17 mouse cellular contexts compared by ENCODE assay signal in genomic region chr19:14883707-14884421, GRCm38 (mm10).
A peak's percentile ranks its signal among the peaks of the same experiment; 100 is the strongest.
DNase-seq lines count a peak whose midpoint lies in the region; ATAC-seq lines count a peak whose summit lies in the region.
"Had no signal": no experiment of that assay in that cellular context is flagged by ENCODE, and none has a peak within 500 bp of the region (broad histone marks: within the 10 kb centered on the region; RNA-seq: fewer than 3 reads in every experiment).

No protein-coding gene starts in this region.

- no peak overlapping the region for H3K4me2 ChIP-seq in embryonic facial prominence, embryonic 14.5 days (ENCODE audit: low read depth, low read length)
- 0 out of 2 replicates have a peak overlapping the region, but pooled peaks have one; percentile 12 for H3K4me2 ChIP-seq in neural tube, embryonic 12.5 days (replicated peaks)
- H3K4me2 ChIP-seq in hindbrain, embryonic 12.5 days (replicated peaks), result no peak overlapping the region
- H3K4me2 ChIP-seq: embryonic facial prominence, embryonic 12.5 days had no signal

- no peak overlapping the region for H3K27ac ChIP-seq in embryonic facial prominence, embryonic 14.5 days (replicated peaks; ENCODE audit: low read depth, low read length)
- no peak overlapping the region for H3K27ac ChIP-seq in embryonic facial prominence, embryonic 10.5 days (replicated peaks)
- H3K27ac ChIP-seq in neural tube, embryonic 12.5 days, result no peak overlapping the region
- 0 out of 2 replicates have a peak overlapping the region, but pooled peaks have one; percentile 12 for H3K27ac ChIP-seq in hindbrain, embryonic 12.5 days
- H3K27ac ChIP-seq: embryonic facial prominence, embryonic 12.5 days; limb, embryonic 10.5 days; liver, embryonic 14.5 days; macrophage had no signal

- ATAC-seq in embryonic facial prominence, embryonic 14.5 days (ENCODE audit: low read depth), result no peak
- peak; percentile 61; the same call in 1 of the 2 replicates for ATAC-seq in neural tube, embryonic 12.5 days (ENCODE audit: low FRiP score, low read depth)
- ATAC-seq in hindbrain, embryonic 12.5 days (ENCODE audit: low FRiP score), result peak; percentile 40; the same call in 1 of the 2 replicates

- H3K27me3 ChIP-seq in embryonic facial prominence, embryonic 14.5 days (replicated peaks; ENCODE audit: control insufficient read depth, insufficient read depth, low read length), result peaks cover 7% of the 10 kb centered on the region; the same call in 1 of the 2 replicates
- peaks cover 44% of the 10 kb centered on the region for H3K27me3 ChIP-seq in embryonic facial prominence, embryonic 10.5 days (replicated peaks; ENCODE audit: low read depth, poor library complexity, severe bottlenecking)
- peaks cover 32% of the 10 kb centered on the region for H3K27me3 ChIP-seq in neural tube, embryonic 12.5 days (replicated peaks)
- H3K27me3 ChIP-seq in hindbrain, embryonic 12.5 days, result peaks cover 16% of the 10 kb centered on the region
- H3K27me3 ChIP-seq: embryonic facial prominence, embryonic 12.5 days had no signal

- H3K4me1 ChIP-seq in embryonic facial prominence, embryonic 14.5 days (ENCODE audit: control insufficient read depth, insufficient read depth, low read length), result no peaks in the 10 kb centered on the region
- H3K4me1 ChIP-seq in embryonic facial prominence, embryonic 10.5 days, result peaks cover 13% of the 10 kb centered on the region
- peaks cover 19% of the 10 kb centered on the region for H3K4me1 ChIP-seq in neural tube, embryonic 12.5 days
- H3K4me1 ChIP-seq in hindbrain, embryonic 12.5 days, result peaks cover 18% of the 10 kb centered on the region
- H3K4me1 ChIP-seq: embryonic facial prominence, embryonic 12.5 days had no signal

- peak; percentile 5 for DNase-seq in embryonic facial prominence, embryonic 14.5 days (ENCODE audit: low spot score)
- DNase-seq in embryonic facial prominence, embryonic 10.5 days (ENCODE audit: low spot score), result no peak
- no peak for DNase-seq in neural tube, embryonic 10.5 days (ENCODE audit: extremely low spot score, low spot score)
- peak; percentile 39 for DNase-seq in retina, postnatal 1 day
- no peak for DNase-seq in urinary bladder, adult 2 months (ENCODE audit: low spot score)
- DNase-seq in left cerebral cortex, postnatal 14 days (ENCODE audit: low spot score in 2 of 2), result no peak
- DNase-seq: B cell, adult 2 months; cerebellum, adult 11-12 months; heart, postnatal 36 days; kidney, adult 9 months had no signal

- H3K4me3 ChIP-seq in embryonic facial prominence, embryonic 14.5 days (ENCODE audit: low read depth, low read length), result no peak overlapping the region
- H3K4me3 ChIP-seq in embryonic facial prominence, embryonic 10.5 days, result no peak overlapping the region
- H3K4me3 ChIP-seq in neural tube, embryonic 12.5 days, result no peak overlapping the region
- no peak overlapping the region for H3K4me3 ChIP-seq in hindbrain, embryonic 12.5 days
- H3K4me3 ChIP-seq: embryonic facial prominence, embryonic 12.5 days; limb, embryonic 10.5 days had no signal

- H3K36me3 ChIP-seq in embryonic facial prominence, embryonic 14.5 days (ENCODE audit: control insufficient read depth, insufficient read depth, low read length), result no peaks in the 10 kb centered on the region
- no peaks in the 10 kb centered on the region for H3K36me3 ChIP-seq in embryonic facial prominence, embryonic 10.5 days (replicated peaks)
- H3K36me3 ChIP-seq in neural tube, embryonic 12.5 days, result no peaks in the 10 kb centered on the region
- H3K36me3 ChIP-seq in hindbrain, embryonic 12.5 days, result no peaks in the 10 kb centered on the region
- H3K36me3 ChIP-seq: embryonic facial prominence, embryonic 12.5 days; G1E; limb, embryonic 10.5 days had no signal

- H3K9ac ChIP-seq in embryonic facial prominence, embryonic 14.5 days (ENCODE audit: low read depth, low read length), result no peak overlapping the region
- no peak overlapping the region for H3K9ac ChIP-seq in neural tube, embryonic 12.5 days
- H3K9ac ChIP-seq in hindbrain, embryonic 12.5 days, result no peak overlapping the region
- H3K9ac ChIP-seq: embryonic facial prominence, embryonic 12.5 days; liver, embryonic 14.5 days had no signal

- no peaks in the 10 kb centered on the region for H3K9me3 ChIP-seq in embryonic facial prominence, embryonic 14.5 days (ENCODE audit: control insufficient read depth, low read length)
- no peaks in the 10 kb centered on the region for H3K9me3 ChIP-seq in embryonic facial prominence, embryonic 10.5 days
- no peaks in the 10 kb centered on the region for H3K9me3 ChIP-seq in neural tube, embryonic 12.5 days
- H3K9me3 ChIP-seq in hindbrain, embryonic 12.5 days (replicated peaks), result no peaks in the 10 kb centered on the region
- H3K9me3 ChIP-seq: embryonic facial prominence, embryonic 12.5 days; G1E; limb, embryonic 10.5 days had no signal

- intact Hi-C loops in left cerebral cortex, postnatal 14 days (cut with DNase I), result no loop called here

- WGBS in embryonic facial prominence, embryonic 14.5 days, result 54% methylated on average over 8 of the region's 8 CpGs
- WGBS in embryonic facial prominence, embryonic 10.5 days, result 63% methylated on average over 8 of the region's 8 CpGs
- WGBS in neural tube, embryonic 12.5 days, result 23% methylated on average over 8 of the region's 8 CpGs
- 39% methylated on average over 8 of the region's 8 CpGs for WGBS in hindbrain, embryonic 12.5 days

Comparison
In these comparisons a context has a peak if more than half of its experiments do, and no peak if none do; other contexts are left out.
1. DNase-seq: peak in embryonic facial prominence, embryonic 14.5 days (single experiment) and retina, postnatal 1 day (single experiment); none in embryonic facial prominence, embryonic 10.5 days (single experiment), neural tube, embryonic 10.5 days (single experiment), urinary bladder, adult 2 months (single experiment) and left cerebral cortex, postnatal 14 days (0 of 2).